Mouse (Mus musculus) layer of hippocampus, postnatal 14 days (tissue): Measurements from ENCODE around the gene Trank1. TPM values are rescaled to one million over a fixed set of nuclear protein-coding genes. Genes with fewer than 3 reads are reported as not detected.

Experiments
- DNase-seq, 2 experiments: peaks; one replicate each; pipeline ENCODE4 v3.0.0; 2021 to 2022; ENCODE audit warnings: low spot score in 2 of 2, mixed read lengths in 1 of 2
- total RNA-seq, 2 experiments: library from RNA; stranded (reverse); gene quantifications; 2 replicates each; pipeline ENCODE4 v1.2.3; 2021

Trank1 gene
- total RNA-seq, 2 experiments from 2014 or later = 112 to 139 TPM

DNA sequence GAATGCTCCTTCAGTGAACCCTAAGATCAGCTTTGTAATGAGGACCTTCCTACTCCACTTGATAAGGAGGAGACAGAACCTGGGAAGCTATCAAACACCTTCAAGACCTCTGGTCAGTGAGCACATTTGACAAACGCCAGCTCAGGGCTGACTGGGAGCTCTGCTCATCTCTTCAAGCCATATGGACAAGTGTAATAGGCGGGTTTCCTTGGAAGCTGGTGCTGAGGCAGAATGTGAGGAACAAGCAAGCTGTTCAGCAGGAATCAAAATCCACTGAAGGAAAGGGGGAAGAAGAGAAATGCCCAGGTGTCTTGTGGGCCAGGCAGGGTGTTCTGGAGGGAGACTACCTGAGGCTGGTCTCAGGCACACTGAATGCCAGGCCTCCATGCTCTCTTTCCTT is 110.3 kb downstream of the Trank1 start:
- no peak for DNase-seq

GRCm38 (mm10) chr9:111422567-111422966 is 111.0 kb downstream of the Trank1 start:
- DNase-seq = no peak

DNA sequence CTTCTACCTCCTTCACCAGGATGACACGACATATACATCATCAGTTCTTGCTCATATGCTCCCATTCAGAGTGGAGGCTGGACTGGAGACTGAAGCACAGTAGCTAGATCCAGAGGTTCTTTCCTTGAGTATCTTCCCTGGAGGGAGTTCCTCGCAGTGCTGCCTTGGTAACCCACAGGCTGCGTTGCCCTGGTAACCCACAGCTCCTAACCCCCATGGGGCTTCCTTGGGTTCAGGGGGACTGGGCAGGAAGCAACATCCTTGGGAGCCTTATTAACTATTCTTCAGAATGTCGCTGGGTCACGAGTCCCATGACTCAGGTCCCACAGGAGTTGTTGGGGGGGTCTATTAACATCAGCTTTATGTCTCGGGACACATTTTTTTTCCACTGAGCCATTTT is 113.6 kb downstream of the Trank1 start:
- DNase-seq = no peak

GRCm38 (mm10) chr9:111425952-111426351 is 114.4 kb downstream of the Trank1 start:
- no peak for DNase-seq

DNA sequence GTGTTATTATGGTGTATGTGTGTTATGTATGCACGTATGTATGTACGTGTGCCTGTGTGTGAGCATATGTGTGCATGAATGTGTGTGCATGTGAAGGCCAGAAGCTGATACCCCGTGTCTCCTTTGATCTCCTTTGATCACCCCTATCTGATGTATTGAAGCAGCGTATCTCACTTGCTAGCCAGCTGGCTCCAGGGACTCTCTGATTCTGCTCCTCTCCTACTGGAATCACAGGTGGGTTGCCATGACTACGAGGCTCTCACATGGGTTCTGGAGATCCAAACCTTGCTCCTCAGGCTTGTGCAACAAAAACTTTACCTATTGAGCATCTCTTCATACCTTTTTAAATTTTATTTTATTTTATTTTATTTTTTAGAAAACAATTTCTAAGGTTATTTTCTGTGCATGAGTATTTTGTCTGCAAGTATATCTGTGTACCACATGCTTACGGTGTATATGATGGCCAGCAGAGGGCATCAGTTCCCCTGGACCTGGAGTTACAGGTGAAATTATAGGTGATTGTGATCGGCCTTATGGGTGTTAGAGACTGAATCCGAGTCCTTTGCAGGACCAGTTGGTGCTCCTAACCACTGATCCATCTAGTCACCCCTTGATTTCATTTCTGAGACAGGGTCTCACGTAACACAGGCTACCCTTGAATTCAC is 116.5 kb downstream of the Trank1 start:
- no peak for DNase-seq

DNA sequence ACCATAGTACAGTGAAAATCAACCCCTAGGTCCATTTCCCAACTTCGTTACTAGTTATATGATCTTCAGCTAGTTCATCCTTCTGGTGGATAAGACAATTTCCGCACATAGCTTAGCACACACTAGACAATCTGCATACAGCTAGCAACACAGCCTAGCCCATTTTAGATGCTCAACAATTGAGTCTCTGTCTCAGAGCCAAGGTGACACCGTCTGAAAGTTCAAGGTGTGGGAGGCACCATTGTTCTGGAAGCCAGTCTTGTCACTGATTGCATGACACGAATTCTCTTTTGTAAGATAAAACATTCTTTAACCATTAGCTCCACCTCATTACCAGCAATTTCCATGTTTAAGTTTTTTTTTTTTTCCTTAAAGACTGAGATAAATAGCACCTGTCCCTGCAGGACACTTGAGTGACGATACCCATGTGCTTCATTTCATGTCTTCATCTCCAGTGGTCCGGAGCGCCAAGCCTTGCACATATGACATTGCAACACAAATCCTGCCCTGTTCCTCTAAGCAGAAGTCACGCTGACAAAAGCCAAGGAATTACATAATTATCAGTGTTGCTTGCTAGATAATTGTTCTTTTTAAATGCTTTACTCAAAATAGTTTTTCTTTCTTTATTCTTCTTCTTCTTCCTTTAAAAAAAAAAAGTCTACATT is 117.3 kb downstream of the Trank1 start:
- no peak for DNase-seq

GRCm38 (mm10) chr9:111429363-111429750 is 117.8 kb downstream of the Trank1 start:
- no peak for DNase-seq

GRCm38 (mm10) chr9:111435429-111435828 is 123.9 kb downstream of the Trank1 start:
- no peak for DNase-seq

GRCm38 (mm10) chr9:111438904-111439835 is 127.6 kb downstream of the Trank1 start, which contains the start of gene Dclk3:
Dclk3 (plus strand) TSS chr9:111439081.
- DNase-seq = no peak

DNA sequence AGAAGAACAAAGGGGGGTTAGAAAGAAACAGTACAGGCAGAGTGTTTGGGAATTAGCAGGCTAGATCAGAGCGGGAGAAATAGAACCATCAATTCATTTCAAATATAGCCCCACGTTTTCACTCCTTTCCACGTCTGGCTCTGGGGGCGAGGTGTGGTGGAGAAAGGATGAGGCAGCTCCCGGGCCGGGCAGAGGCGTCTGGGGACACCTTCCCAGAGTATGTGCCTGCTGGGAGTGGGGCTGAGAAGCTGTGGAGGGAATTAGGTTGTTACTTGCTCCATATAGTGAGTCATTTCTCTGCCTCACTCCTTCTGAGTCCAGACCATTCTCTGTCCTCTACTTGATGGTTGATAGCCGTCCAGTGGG is 128.3 kb downstream of the Trank1 start:
- no peak for DNase-seq

DNA sequence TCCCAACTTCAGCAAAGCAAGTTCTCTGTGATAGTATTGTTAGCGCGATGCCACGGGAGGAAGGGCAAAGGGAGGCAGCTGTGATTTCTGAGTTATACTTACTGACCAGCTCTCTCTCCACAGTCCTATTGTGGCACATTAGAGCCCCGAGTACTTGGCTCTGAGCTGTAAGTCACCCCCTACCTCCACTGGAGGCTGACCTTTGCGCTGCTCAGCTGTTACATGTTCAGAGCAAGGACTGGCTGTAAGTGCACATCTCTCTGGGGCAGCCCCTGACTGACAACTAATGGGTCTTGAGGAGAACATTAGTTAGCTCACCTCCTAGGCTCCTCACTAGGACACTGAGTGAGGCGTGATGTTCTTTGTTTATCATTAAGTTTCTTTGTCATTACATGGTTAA is 128.9 kb downstream of the Trank1 start:
- DNase-seq = no peak

GRCm38 (mm10) chr9:111441151-111441550 is 129.6 kb downstream of the Trank1 start:
- DNase-seq = no peak

Other genes starting within 250 kb of the Trank1 start
- gene Lrrfip2, start 194.1 kb upstream of the Trank1 start, total RNA-seq = 10 to 100 TPM; 26.3 to 29.0 TPM
- 10 to 100 TPM; 19.3 to 21.9 TPM for gene Mlh1, start 39.9 kb upstream of the Trank1 start, total RNA-seq
- 10 to 100 TPM; 78.4 to 80.7 TPM for gene Epm2aip1, start 39.8 kb upstream of the Trank1 start, total RNA-seq
- 1 to 10 TPM; 6.7 to 7.9 TPM for gene Dclk3, start 127.3 kb downstream of the Trank1 start, total RNA-seq